Comparison of ENCODE assay signal across 7 mouse cellular contexts in genomic region chr17:87264927-87265791, GRCm38 (mm10). TPM values are rescaled to one million over a fixed set of nuclear protein-coding genes. Genes with fewer than 3 reads are reported as not detected.
DNase-seq lines count a peak whose midpoint lies in the region; ATAC-seq and TF ChIP-seq lines count a peak whose summit lies in the region.

No protein-coding gene starts in this region.

- peak overlapping the region; percentile 97 for H3K9ac ChIP-seq in lung, embryonic 15.5 days
- peak overlapping the region; percentile 94 for H3K9ac ChIP-seq in hindbrain, embryonic 14.5 days
- H3K9ac ChIP-seq in midbrain, embryonic 14.5 days (replicated peaks; ENCODE audit: low read length), result peak overlapping the region; percentile 94

- TF ChIP-seq POLR2A in cortical plate, adult 2 months (IDR thresholded peaks at IDR 0.05; ENCODE audit: extremely low read depth, insufficient read depth, low read length), result no peak

- peak; percentile 77 for ATAC-seq in lung, embryonic 15.5 days (ENCODE audit: borderline replicate concordance, extremely low read depth, low FRiP score, low TSS enrichment)
- peak; percentile 75 for ATAC-seq in hindbrain, embryonic 14.5 days (ENCODE audit: low FRiP score)
- peak; percentile 78 for ATAC-seq in midbrain, embryonic 14.5 days (ENCODE audit: low FRiP score, low TSS enrichment)

- H3K4me1 ChIP-seq in lung, embryonic 15.5 days, result peaks cover 16% of the 10 kb centered on the region
- H3K4me1 ChIP-seq in cortical plate, adult 2 months (ENCODE audit: control insufficient read depth, insufficient read depth, low read length), result no peaks in the 10 kb centered on the region; the same call in 1 of the 2 replicates
- H3K4me1 ChIP-seq in hindbrain, embryonic 14.5 days (replicated peaks; ENCODE audit: control insufficient read depth, insufficient read depth, low read length), result peaks cover 24% of the 10 kb centered on the region
- H3K4me1 ChIP-seq in midbrain, embryonic 14.5 days (ENCODE audit: control insufficient read depth, insufficient read depth, low read length), result peaks cover 10% of the 10 kb centered on the region

- H3K27ac ChIP-seq in lung, embryonic 15.5 days, result peak overlapping the region; percentile 58
- H3K27ac ChIP-seq in cortical plate, adult 2 months (ENCODE audit: insufficient read depth, low read length), result 0 out of 2 replicates have a peak overlapping the region, but pooled peaks have one; percentile 25
- H3K27ac ChIP-seq in hindbrain, embryonic 14.5 days, result peak overlapping the region; percentile 71
- H3K27ac ChIP-seq in midbrain, embryonic 14.5 days (replicated peaks; ENCODE audit: low read depth, low read length), result peak overlapping the region; percentile 76

- DNase-seq in lung, postnatal 10 days, result no peak
- no peak for DNase-seq in hindbrain, embryonic 14.5 days (ENCODE audit: low spot score)
- DNase-seq in midbrain, embryonic 14.5 days, result no peak
- no peak for DNase-seq in yolk sac, embryonic 10.5 days (ENCODE audit: low spot score)
- DNase-seq in thymus, postnatal 14 days, result no peak

- H3K4me3 ChIP-seq in lung, embryonic 15.5 days, result peak overlapping the region; percentile 87
- peak overlapping the region; percentile 98 for H3K4me3 ChIP-seq in cortical plate, adult 2 months (ENCODE audit: insufficient read depth, low read length)
- peak overlapping the region; percentile 80 for H3K4me3 ChIP-seq in hindbrain, embryonic 14.5 days (replicated peaks; ENCODE audit: low read length)
- peak overlapping the region; percentile 87 for H3K4me3 ChIP-seq in midbrain, embryonic 14.5 days (replicated peaks; ENCODE audit: low read depth, low read length)

- no peaks in the 10 kb centered on the region for H3K27me3 ChIP-seq in lung, embryonic 15.5 days
- H3K27me3 ChIP-seq in hindbrain, embryonic 14.5 days (ENCODE audit: control insufficient read depth, insufficient read depth, low read length), result no peaks in the 10 kb centered on the region
- no peaks in the 10 kb centered on the region for H3K27me3 ChIP-seq in midbrain, embryonic 14.5 days (ENCODE audit: control insufficient read depth, insufficient read depth, low read length)

- H3K4me2 ChIP-seq in lung, embryonic 15.5 days, result peak overlapping the region; percentile 82
- peak overlapping the region; percentile 86 for H3K4me2 ChIP-seq in hindbrain, embryonic 14.5 days (replicated peaks)
- H3K4me2 ChIP-seq in midbrain, embryonic 14.5 days (ENCODE audit: low read length), result peak overlapping the region; percentile 70

- 6% methylated on average over 28 of the region's 28 CpGs for WGBS in lung, embryonic 15.5 days
- WGBS in hindbrain, embryonic 14.5 days, result 8% methylated on average over 26 of the region's 28 CpGs
- WGBS in midbrain, embryonic 14.5 days, result 7% methylated on average over 28 of the region's 28 CpGs

- H3K36me3 ChIP-seq in lung, embryonic 15.5 days, result peaks cover 20% of the 10 kb centered on the region
- H3K36me3 ChIP-seq in hindbrain, embryonic 14.5 days (replicated peaks; ENCODE audit: control insufficient read depth, insufficient read depth), result peaks cover 10% of the 10 kb centered on the region
- peaks cover 6% of the 10 kb centered on the region; the same call in 1 of the 2 replicates for H3K36me3 ChIP-seq in midbrain, embryonic 14.5 days (ENCODE audit: control insufficient read depth, insufficient read depth, low read length)

- no peak for TF ChIP-seq CTCF in cortical plate, adult 2 months (IDR thresholded peaks at IDR 0.05; ENCODE audit: extremely low read depth, insufficient read depth, low read length)

- H3K9me3 ChIP-seq in lung, embryonic 15.5 days, result 0 out of 2 replicates have a peak, but pooled peaks cover 6% of the 10 kb centered on the region
- H3K9me3 ChIP-seq in hindbrain, embryonic 14.5 days (ENCODE audit: control insufficient read depth, low read length), result peaks cover 5% of the 10 kb centered on the region; the same call in 1 of the 2 replicates
- peaks cover 5% of the 10 kb centered on the region; the same call in 1 of the 2 replicates for H3K9me3 ChIP-seq in midbrain, embryonic 14.5 days (ENCODE audit: control insufficient read depth, low read length)

RNA-seq across cellular contexts. Expression of gene Mcfd2, which starts 0.6 kb away (rescaled TPM):
- 116 and 122 TPM in 2 replicates for polyA plus RNA-seq in lung, embryonic 15.5 days (2015; fragmentation: Nextera tagmentation; extraction: Ambion mirVana)
- polyA plus RNA-seq in cortical plate, adult 2 months (2012; rRNA removed), result 61.0 and 62.1 TPM in 2 replicates
- polyA plus RNA-seq in hindbrain, embryonic 14.5 days (2014; fragmentation: Nextera tagmentation; extraction: Ambion mirVana), result 47.0 and 49.0 TPM in 2 replicates
- polyA plus RNA-seq in midbrain, embryonic 14.5 days (2014; fragmentation: Nextera tagmentation; extraction: Ambion mirVana), result 43.1 and 48.1 TPM in 2 replicates

RNA-seq across cellular contexts. Expression of gene Ttc7, which starts 17.5 kb away (rescaled TPM):
- polyA plus RNA-seq in lung, embryonic 15.5 days (2015; fragmentation: Nextera tagmentation; extraction: Ambion mirVana), result 7.3 TPM in 2 replicates
- polyA plus RNA-seq in cortical plate, adult 2 months (2012; rRNA removed), result 11.3 and 12.2 TPM in 2 replicates
- 5.0 and 6.3 TPM in 2 replicates for polyA plus RNA-seq in hindbrain, embryonic 14.5 days (2014; fragmentation: Nextera tagmentation; extraction: Ambion mirVana)
- 3.6 and 5.0 TPM in 2 replicates for polyA plus RNA-seq in midbrain, embryonic 14.5 days (2014; fragmentation: Nextera tagmentation; extraction: Ambion mirVana)

Comparison
In these comparisons a context has a peak if more than half of its experiments do, and no peak if none do; other contexts are left out.
1. H3K27ac ChIP-seq: peak in every context shown above with its lines; median percentile 76 in midbrain, embryonic 14.5 days; 71 in hindbrain, embryonic 14.5 days; 58 in lung, embryonic 15.5 days; 25 in cortical plate, adult 2 months.